Mouse (Mus musculus) embryonic facial prominence, embryonic 10.5 days (tissue): Measurements from ENCODE around the gene St7. TPM values are rescaled to one million over a fixed set of nuclear protein-coding genes. Genes with fewer than 3 reads are reported as not detected.
A peak's percentile ranks its signal among the peaks of the same experiment; 100 is the strongest.

Source experiments
- DNase-seq: peaks from one replicate; pipeline ENCODE4 v3.0.0-alpha.2; 2017; ENCODE audit warnings: low spot score
- H3K27ac ChIP-seq: fragments of 300-500 bp; sonication (generic); replicated peaks from 2 replicates; pipeline ENCODE4 v1.5.1; 2016; ENCODE audit warnings: mild to moderate bottlenecking
- H3K27me3 ChIP-seq: fragments of 300-500 bp; sonication (generic); replicated peaks from 2 replicates; pipeline ENCODE4 v1.6.1; 2016; ENCODE audit warnings: low read depth, mild to moderate bottlenecking; ENCODE audit not compliant: poor library complexity, severe bottlenecking
- H3K36me3 ChIP-seq: fragments of 300-500 bp; sonication (generic); replicated peaks from 2 replicates; pipeline ENCODE4 v1.6.1; 2016; ENCODE audit warnings: mild to moderate bottlenecking, moderate library complexity
- H3K4me1 ChIP-seq: fragments of 300-500 bp; sonication (generic); 2 replicates; pipeline ENCODE4 v1.6.1; 2016
- H3K4me3 ChIP-seq: fragments of 300-500 bp; sonication (generic); 2 replicates; pipeline ENCODE4 v1.5.1; 2016; ENCODE audit warnings: mild to moderate bottlenecking, moderate library complexity
- H3K9me3 ChIP-seq: fragments of 300-500 bp; sonication (generic); 2 replicates; pipeline ENCODE4 v1.6.1; 2016; ENCODE audit warnings: mild to moderate bottlenecking
- WGBS: fragments of 180-500 bp; shearing (Covaris S2); methylation state at CpG from one replicate; pipeline ENCODE4 v1.1.7; 2016; 5-methylcytosine and 5-hydroxymethylcytosine counted together
- polyA plus RNA-seq: library from polyadenylated mRNA; unstranded; fragments of >200 nt; fragmentation: Nextera tagmentation; extraction: Ambion mirVana; gene quantifications from 2 replicates; pipeline ENCODE4 v1.2.1, GENCODE M21; 2016

Gene St7
- polyA plus RNA-seq, 1 experiment from 2014 or later: 19.0 TPM

- peak; percentile 36 for DNase-seq
- Histone ChIP-seq H3K36me3 (no peaks in the 10 kb centered on the region), H3K4me1 (peaks cover 12% of the 10 kb centered on the region), H3K27me3 (no peaks in the 10 kb centered on the region), H3K4me3 (no peak overlapping the region), H3K27ac (no peak overlapping the region), H3K9me3 (no peaks in the 10 kb centered on the region)
- 48% methylated on average over 7 of the region's 7 CpGs for WGBS
Observed at GRCm38 (mm10) chr6:17725841-17726460, 33.2 kb downstream of the St7 start.

GRCm38 (mm10) chr6:17727241-17727640, 34.5 kb downstream of the St7 start:
- no peak overlapping the region for H3K27ac ChIP-seq
- WGBS: 85% methylated on average over 3 of the region's 3 CpGs
- H3K9me3 ChIP-seq: no peaks in the 10 kb centered on the region
- peaks cover 12% of the 10 kb centered on the region for H3K4me1 ChIP-seq
- no peak for DNase-seq
- H3K36me3 ChIP-seq: no peaks in the 10 kb centered on the region
- H3K27me3 ChIP-seq: no peaks in the 10 kb centered on the region
- no peak overlapping the region for H3K4me3 ChIP-seq

- Histone ChIP-seq H3K4me3 (no peak overlapping the region), H3K36me3 (no peaks in the 10 kb centered on the region), H3K4me1 (peaks cover 12% of the 10 kb centered on the region), H3K27me3 (no peaks in the 10 kb centered on the region), H3K9me3 (no peaks in the 10 kb centered on the region), H3K27ac (no peak overlapping the region; the same call in 1 of the 2 replicates)
- DNase-seq: no peak
- 82% methylated on average over 9 of the region's 9 CpGs for WGBS
Observed at GRCm38 (mm10) chr6:17727891-17728790, 35.4 kb downstream of the St7 start.

GRCm38 (mm10) chr6:17730122-17730521, 37.4 kb downstream of the St7 start:
- Histone ChIP-seq H3K4me1 (peaks cover 15% of the 10 kb centered on the region), H3K9me3 (no peaks in the 10 kb centered on the region), H3K27me3 (no peaks in the 10 kb centered on the region), H3K27ac (no peak overlapping the region), H3K36me3 (no peaks in the 10 kb centered on the region), H3K4me3 (no peak overlapping the region)
- DNase-seq: no peak
- 85% methylated on average over 6 of the region's 6 CpGs for WGBS

DNA sequence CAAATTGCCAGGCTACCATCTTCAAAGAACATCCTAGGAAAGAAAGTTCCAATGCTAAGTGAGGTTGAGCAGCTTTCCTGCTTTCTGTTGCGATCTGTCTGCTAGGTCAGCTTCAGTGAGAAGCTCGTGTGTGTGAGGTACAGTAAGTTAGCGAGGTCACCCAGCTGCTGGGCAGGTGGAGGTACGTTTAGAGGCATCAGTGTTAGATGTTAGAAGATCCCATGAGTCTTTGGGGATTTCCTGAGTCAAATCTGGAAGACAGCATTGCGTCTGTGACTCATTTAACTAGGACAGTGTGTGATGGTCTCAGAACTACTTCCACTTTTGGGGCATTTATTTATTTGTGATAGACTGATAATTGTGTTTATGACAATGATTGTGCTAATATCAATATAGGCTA, 39.0 kb downstream of the St7 start:
- 70% methylated on average over 5 of the region's 5 CpGs for WGBS
- Histone ChIP-seq H3K4me3 (no peak overlapping the region), H3K36me3 (no peaks in the 10 kb centered on the region), H3K27me3 (no peaks in the 10 kb centered on the region), H3K27ac (no peak overlapping the region), H3K4me1 (peaks cover 15% of the 10 kb centered on the region), H3K9me3 (no peaks in the 10 kb centered on the region)
- DNase-seq: no peak

DNA sequence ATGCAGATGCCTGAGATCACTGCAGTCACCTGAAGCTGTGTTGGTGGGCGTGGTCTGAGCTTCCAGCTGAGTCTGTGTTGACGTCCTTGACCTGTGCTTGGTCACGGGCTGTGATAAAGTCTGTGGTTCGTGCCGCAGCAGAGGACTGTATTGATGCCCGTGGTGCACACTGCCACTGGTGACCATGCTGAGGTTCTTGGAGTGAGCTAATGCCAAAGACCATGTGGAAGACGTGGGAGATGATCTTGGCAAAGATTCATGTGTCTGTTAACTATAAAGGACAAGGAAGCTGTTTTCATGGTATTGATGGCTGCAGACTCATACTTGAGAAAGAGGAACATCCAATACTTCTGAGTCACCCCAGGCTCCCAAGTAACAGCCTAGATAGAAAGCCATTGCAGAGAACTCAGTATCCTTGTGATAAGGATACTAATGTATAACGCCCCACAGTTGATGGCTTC, 41.2 kb downstream of the St7 start:
- H3K36me3 ChIP-seq: no peaks in the 10 kb centered on the region
- H3K4me3 ChIP-seq: no peak overlapping the region
- 0 out of 2 replicates have a peak, but pooled peaks cover 5% of the 10 kb centered on the region for H3K4me1 ChIP-seq
- DNase-seq: no peak
- 89% methylated on average over 8 of the region's 8 CpGs for WGBS
- H3K27ac ChIP-seq: no peak overlapping the region
- no peaks in the 10 kb centered on the region for H3K9me3 ChIP-seq
- H3K27me3 ChIP-seq: no peaks in the 10 kb centered on the region

- Histone ChIP-seq H3K27ac (no peak overlapping the region), H3K4me3 (no peak overlapping the region), H3K4me1 (0 out of 2 replicates have a peak, but pooled peaks cover 3% of the 10 kb centered on the region), H3K9me3 (no peaks in the 10 kb centered on the region), H3K27me3 (no peaks in the 10 kb centered on the region), H3K36me3 (no peaks in the 10 kb centered on the region)
- WGBS: 93% methylated on average over 8 of the region's 8 CpGs
- DNase-seq: no peak
Observed at GRCm38 (mm10) chr6:17737262-17737948, 44.7 kb downstream of the St7 start.

GRCm38 (mm10) chr6:17740128-17740527, 47.4 kb downstream of the St7 start:
- DNase-seq: no peak
- Histone ChIP-seq H3K9me3 (no peaks in the 10 kb centered on the region), H3K36me3 (no peaks in the 10 kb centered on the region), H3K4me1 (no peaks in the 10 kb centered on the region), H3K27ac (no peak overlapping the region), H3K27me3 (no peaks in the 10 kb centered on the region), H3K4me3 (no peak overlapping the region)
- WGBS: 94% methylated on average over 1 of the region's 1 CpGs

DNA sequence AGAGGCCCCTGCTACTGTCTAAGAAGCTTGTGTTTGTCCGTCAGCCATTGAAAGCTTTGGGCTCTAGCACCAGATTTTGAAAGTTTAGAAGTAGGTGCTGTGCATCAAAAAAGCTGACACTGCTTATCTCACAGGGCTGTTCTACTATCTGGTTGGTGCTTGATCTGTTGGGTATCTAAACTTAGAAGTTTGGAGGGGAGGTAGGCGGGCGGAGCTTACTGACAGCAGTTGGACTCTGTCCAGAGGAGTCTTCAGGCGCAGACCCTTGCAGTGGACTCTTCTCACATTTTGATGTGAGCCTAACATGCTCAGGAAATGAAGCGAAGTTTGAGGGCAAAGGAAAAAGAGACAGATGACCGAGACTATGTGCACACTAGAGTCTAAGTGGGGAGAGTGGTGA, 48.9 kb downstream of the St7 start:
- H3K9me3 ChIP-seq: no peaks in the 10 kb centered on the region
- DNase-seq: no peak
- H3K4me3 ChIP-seq: no peak overlapping the region
- 93% methylated on average over 6 of the region's 6 CpGs for WGBS
- no peaks in the 10 kb centered on the region for H3K27me3 ChIP-seq
- no peak overlapping the region for H3K27ac ChIP-seq
- H3K36me3 ChIP-seq: no peaks in the 10 kb centered on the region
- no peaks in the 10 kb centered on the region for H3K4me1 ChIP-seq

- no peaks in the 10 kb centered on the region for H3K4me1 ChIP-seq
- H3K36me3 ChIP-seq: no peaks in the 10 kb centered on the region
- no peaks in the 10 kb centered on the region for H3K9me3 ChIP-seq
- H3K27ac ChIP-seq: no peak overlapping the region
- WGBS: 93% methylated on average over 4 of the region's 4 CpGs
- H3K27me3 ChIP-seq: no peaks in the 10 kb centered on the region
- H3K4me3 ChIP-seq: no peak overlapping the region
- DNase-seq: no peak
Observed at GRCm38 (mm10) chr6:17742209-17742608, 49.5 kb downstream of the St7 start.

- H3K4me3 ChIP-seq: no peak overlapping the region
- H3K27me3 ChIP-seq: no peaks in the 10 kb centered on the region
- H3K27ac ChIP-seq: no peak overlapping the region
- WGBS: 93% methylated on average over 4 of the region's 4 CpGs
- H3K9me3 ChIP-seq: no peaks in the 10 kb centered on the region
- H3K4me1 ChIP-seq: no peaks in the 10 kb centered on the region
- DNase-seq: no peak
- H3K36me3 ChIP-seq: no peaks in the 10 kb centered on the region
Observed at GRCm38 (mm10) chr6:17743325-17743724, 50.6 kb downstream of the St7 start.

- no peak overlapping the region for H3K4me3 ChIP-seq
- DNase-seq: no peak
- H3K9me3 ChIP-seq: no peaks in the 10 kb centered on the region
- H3K27me3 ChIP-seq: no peaks in the 10 kb centered on the region
- H3K4me1 ChIP-seq: peaks cover 17% of the 10 kb centered on the region
- H3K27ac ChIP-seq: no peak overlapping the region
- WGBS: 93% methylated on average over 13 of the region's 13 CpGs
- no peaks in the 10 kb centered on the region for H3K36me3 ChIP-seq
Observed at GRCm38 (mm10) chr6:17747724-17748123, 55.0 kb downstream of the St7 start.
